Mouse (Mus musculus): Measurements from ENCODE around the gene Gm28171. TPM values are rescaled to one million over a fixed set of nuclear protein-coding genes. Genes with fewer than 3 reads are reported as not detected.
"Not testable (repeated sequence)": the region's sequence is repeated elsewhere in the genome, so short reads cannot be mapped to it uniquely, and the experiment has no call there.

The Gm28171 gene
- total RNA-seq (2021), result not detected

- intact Hi-C loops (cut with DNase I), result not testable (repeated sequence)
Observed at GRCm38 (mm10) chrY:5793095-5793494, at the start of gene Gm28171. TSS of gene Gm28171 (plus strand) at chrY:5793395.

More at GRCm38 (mm10) chrY:5793095-5793494, at the start of gene Gm28171:
- DNase-seq (ENCODE audit: low spot score in 2 of 2), result not testable (repeated sequence)

Other genes with a start within 250 kb of the Gm28171 start
- gene Gm21854, start 136.4 kb upstream of the Gm28171 start, total RNA-seq (2021), result not detected
- gene Gm20914, start 67.4 kb upstream of the Gm28171 start, total RNA-seq (2021), result not detected
- not detected for gene Gm21778, start 149.1 kb downstream of the Gm28171 start, total RNA-seq (2021)

All from left cerebral cortex, postnatal 25 days (tissue).